Mouse (Mus musculus): ENCODE results near the gene Gm11549. TPM values are rescaled to one million over a fixed set of nuclear protein-coding genes. Genes with fewer than 3 reads are reported as not detected.

Gene Gm11549
- polyA plus RNA-seq, 1 experiment from 2014 or later: 0.17 TPM

DNA sequence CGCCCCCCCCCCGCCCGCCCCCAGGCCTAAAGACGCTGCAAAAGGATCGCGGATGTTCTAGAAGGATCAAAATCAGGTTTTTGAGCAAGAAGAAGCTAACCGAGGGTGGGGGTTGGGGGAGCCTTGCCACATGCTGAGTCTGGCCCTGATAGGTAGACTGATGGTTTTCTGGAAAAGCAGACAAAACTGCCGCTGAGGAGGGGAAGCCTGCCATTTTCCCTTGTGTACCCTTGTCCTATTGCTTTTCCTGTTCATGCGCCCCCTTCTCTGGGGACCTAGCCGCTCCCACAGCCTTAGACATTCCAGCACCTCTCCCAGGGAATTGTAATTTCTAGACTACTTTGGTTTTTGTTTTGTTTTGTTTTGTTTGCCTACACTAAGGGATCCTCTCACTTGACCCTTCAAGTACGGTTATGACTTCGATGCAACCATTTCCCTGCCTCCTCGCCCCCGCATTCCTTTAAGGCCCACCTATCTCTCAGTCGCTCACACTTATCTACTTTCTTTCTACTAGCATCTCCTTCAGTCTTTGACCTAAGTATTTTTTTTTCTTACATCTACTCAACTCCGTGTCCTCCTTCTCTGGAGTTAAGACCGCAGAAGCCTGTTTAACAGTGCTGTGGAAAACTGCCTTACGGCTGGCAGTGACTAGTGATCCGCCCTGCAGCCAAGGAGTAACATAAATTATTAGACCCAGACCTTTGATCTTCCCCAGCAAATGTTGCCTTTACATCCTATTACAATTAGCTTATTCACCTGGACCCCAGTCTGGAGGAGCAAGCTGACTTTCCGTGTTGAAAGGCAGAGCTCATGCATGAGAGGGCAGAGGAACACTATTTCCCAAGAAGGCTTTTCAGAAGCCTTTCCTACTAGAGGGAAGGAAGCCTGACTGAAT, 45.1 kb downstream of the Gm11549 start:
- no peak for ATAC-seq (ENCODE audit: borderline replicate concordance, extremely low read depth, low FRiP score, low TSS enrichment)
- Histone ChIP-seq H3K4me3 (peak overlapping the region; percentile 82), H3K27me3 (no peaks in the 10 kb centered on the region), H3K9me3 (no peaks in the 10 kb centered on the region), H3K4me1 (peaks cover 19% of the 10 kb centered on the region), H3K27ac (peak overlapping the region; percentile 87), H3K4me2 (peak overlapping the region; percentile 79), H3K9ac (peak overlapping the region; percentile 67), H3K36me3 (no peaks in the 10 kb centered on the region)
- WGBS: 19% methylated on average over 20 of the region's 20 CpGs

DNA sequence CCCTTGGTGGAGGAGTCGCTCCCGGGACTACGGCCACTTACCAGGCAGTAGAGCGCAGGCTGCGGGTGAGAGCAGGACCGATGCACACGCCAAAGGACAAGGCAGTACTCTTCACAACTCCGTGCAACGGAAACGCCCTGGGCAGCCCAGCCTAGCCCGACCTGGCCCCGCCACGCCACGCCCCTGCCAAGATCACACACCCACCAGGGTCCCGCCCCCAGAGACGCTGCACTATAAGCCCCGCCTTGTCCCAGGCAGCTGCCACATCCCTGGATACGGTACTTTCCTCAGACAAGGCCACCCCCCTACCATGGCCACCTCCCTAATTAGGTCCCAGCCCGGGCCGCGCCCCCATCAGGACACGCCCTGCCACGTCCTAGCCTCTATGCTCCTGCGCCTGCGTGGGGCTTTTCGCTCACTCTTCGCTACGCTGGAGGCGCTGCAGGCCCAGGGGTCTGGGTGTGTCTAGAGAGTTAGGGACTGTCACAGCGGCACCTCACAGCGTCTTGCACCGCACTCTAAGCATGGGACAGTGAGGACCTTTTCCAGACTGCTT, 46.0 kb downstream of the Gm11549 start, which contains the start of the genes Anxa5 and 1810062G17Rik:
Gene Anxa5, minus strand, starts transcription at position 363 of the 556 bp plus-strand sequence.
Gene 1810062G17Rik, plus strand, starts transcription at position 406 of the 556 bp plus-strand sequence.
- peak; percentile 99 for ATAC-seq (ENCODE audit: borderline replicate concordance, extremely low read depth, low FRiP score, low TSS enrichment)
- Histone ChIP-seq H3K4me2 (peak within 1 kb of the TSS; percentile 79), H3K4me1 (peaks cover 18% of the 10 kb centered on the region), H3K9me3 (no peaks in the 10 kb centered on the region), H3K36me3 (no peaks in the 10 kb centered on the region), H3K27me3 (no peaks in the 10 kb centered on the region), H3K4me3 (peak within 1 kb of the TSS; percentile 82), H3K9ac (peak within 1 kb of the TSS; percentile 84), H3K27ac (peak within 1 kb of the TSS; percentile 90)
- WGBS: under 1% methylated on average over 32 of the region's 32 CpGs

DNA sequence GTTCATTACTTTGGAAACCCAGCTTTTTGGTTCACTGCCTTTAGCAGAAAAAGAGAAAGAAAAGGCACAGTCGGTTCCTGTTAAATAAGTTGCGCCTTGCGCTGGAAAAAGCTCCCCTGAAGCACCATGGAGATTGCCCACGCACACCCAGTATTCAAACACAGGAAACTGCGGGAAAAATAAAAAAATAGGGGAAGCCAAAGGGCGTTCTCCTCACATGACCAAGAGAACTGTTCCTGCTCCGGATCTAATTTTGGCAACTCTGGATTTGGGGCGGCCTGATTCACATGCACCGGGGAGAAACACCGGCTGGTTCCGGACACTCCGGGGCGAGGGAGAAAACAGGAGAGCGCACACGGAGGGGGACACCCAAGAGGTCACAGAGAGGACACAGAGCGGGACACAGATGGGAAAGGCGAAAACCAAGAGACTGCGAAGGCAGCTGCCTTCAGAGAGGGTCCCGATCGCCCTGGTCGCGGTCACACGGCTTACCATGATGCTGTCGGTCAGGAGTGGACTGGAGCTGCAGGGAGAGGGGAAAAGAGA, 46.6 kb downstream of the Gm11549 start:
- H3K9ac ChIP-seq: peak overlapping the region; percentile 84
- peak overlapping the region; percentile 79 for H3K4me2 ChIP-seq
- H3K27ac ChIP-seq: peak overlapping the region; percentile 90
- no peaks in the 10 kb centered on the region for H3K36me3 ChIP-seq
- peak overlapping the region; percentile 82 for H3K4me3 ChIP-seq
- ATAC-seq (ENCODE audit: borderline replicate concordance, extremely low read depth, low FRiP score, low TSS enrichment): no peak; the same call in 1 of the 2 replicates
- no peaks in the 10 kb centered on the region for H3K9me3 ChIP-seq
- H3K4me1 ChIP-seq: peaks cover 18% of the 10 kb centered on the region
- WGBS: 0% methylated on average over 24 of the region's 24 CpGs
- no peaks in the 10 kb centered on the region for H3K27me3 ChIP-seq

DNA sequence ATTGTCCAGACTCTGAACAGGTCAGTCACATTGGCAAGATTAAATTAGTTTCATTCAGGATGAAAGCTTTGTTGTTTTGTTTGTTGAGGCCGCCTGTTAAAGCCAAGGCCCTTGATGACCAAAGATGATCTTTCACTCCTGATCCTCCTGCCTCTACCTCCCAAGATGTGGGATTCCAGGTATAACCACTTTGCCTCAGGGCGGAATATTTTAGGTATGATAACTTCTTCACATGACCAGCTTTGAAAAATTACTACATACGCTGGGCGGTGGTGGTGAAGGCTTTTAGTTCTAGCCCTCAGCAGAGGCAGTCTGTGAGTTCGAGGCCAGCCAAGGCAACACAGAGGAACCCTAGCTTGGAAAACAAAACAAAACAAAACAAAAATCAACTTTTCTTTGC, 47.2 kb downstream of the Gm11549 start:
- Histone ChIP-seq H3K4me2 (peak overlapping the region; percentile 79), H3K4me3 (peak overlapping the region; percentile 82), H3K27ac (peak overlapping the region; percentile 90), H3K9me3 (no peaks in the 10 kb centered on the region), H3K27me3 (no peaks in the 10 kb centered on the region), H3K4me1 (peaks cover 20% of the 10 kb centered on the region), H3K9ac (peak overlapping the region; percentile 84), H3K36me3 (no peaks in the 10 kb centered on the region)
- no peak for ATAC-seq (ENCODE audit: borderline replicate concordance, extremely low read depth, low FRiP score, low TSS enrichment)
- WGBS: 75% methylated on average over 5 of the region's 5 CpGs

DNA sequence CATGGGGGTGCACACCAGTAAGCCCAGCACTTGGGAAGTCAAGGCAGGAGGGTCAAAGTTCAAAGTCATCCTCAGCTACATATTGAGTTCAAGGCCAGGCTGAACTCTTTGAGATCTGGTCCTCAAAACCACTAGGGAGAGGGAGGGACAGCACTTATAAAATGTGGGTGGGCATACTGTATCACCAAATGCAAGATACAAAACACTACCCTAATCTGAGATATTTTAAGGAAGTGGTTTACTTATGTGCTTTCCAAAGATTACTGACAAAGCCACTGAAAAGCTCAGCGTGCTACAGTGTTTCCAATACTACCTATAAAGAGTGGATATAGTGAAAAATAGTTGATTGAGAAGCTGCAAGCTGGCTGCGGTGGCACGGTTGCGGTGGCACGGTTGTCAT, 48.4 kb downstream of the Gm11549 start:
- H3K4me1 ChIP-seq: peaks cover 21% of the 10 kb centered on the region
- no peak for ATAC-seq (ENCODE audit: borderline replicate concordance, extremely low read depth, low FRiP score, low TSS enrichment)
- WGBS: 91% methylated on average over 5 of the region's 5 CpGs
- H3K9ac ChIP-seq: no peak overlapping the region
- no peaks in the 10 kb centered on the region for H3K9me3 ChIP-seq
- H3K4me2 ChIP-seq: 0 out of 2 replicates have a peak overlapping the region, but pooled peaks have one; percentile 1
- H3K27ac ChIP-seq: no peak overlapping the region
- H3K36me3 ChIP-seq: no peaks in the 10 kb centered on the region
- H3K27me3 ChIP-seq: no peaks in the 10 kb centered on the region
- no peak overlapping the region for H3K4me3 ChIP-seq

DNA sequence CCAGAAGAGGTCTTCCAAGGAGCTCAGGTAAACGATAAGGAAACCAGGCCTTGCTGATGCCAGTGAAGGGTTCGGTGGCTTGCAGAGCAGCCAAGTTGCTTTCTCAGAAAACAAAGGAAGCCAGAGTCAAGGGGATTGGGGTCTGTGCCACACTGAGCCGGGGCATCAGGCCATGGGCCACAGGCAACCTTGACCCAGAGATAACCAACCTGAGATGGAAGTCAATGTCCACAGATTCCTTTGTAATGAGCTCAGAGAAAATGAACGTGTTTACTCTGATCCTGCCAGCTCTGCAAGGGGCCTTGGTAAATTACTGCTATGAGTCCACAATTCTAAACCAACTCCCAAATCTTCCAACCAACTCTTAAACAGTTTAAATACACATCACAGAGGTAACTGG, 49.8 kb downstream of the Gm11549 start:
- no peaks in the 10 kb centered on the region for H3K36me3 ChIP-seq
- no peaks in the 10 kb centered on the region for H3K9me3 ChIP-seq
- 51% methylated on average over 4 of the region's 4 CpGs for WGBS
- no peak overlapping the region for H3K27ac ChIP-seq
- H3K4me3 ChIP-seq: no peak overlapping the region
- no peak overlapping the region for H3K4me2 ChIP-seq
- H3K4me1 ChIP-seq: peaks cover 17% of the 10 kb centered on the region
- ATAC-seq (ENCODE audit: borderline replicate concordance, extremely low read depth, low FRiP score, low TSS enrichment): no peak
- H3K27me3 ChIP-seq: no peaks in the 10 kb centered on the region
- H3K9ac ChIP-seq: no peak overlapping the region

DNA sequence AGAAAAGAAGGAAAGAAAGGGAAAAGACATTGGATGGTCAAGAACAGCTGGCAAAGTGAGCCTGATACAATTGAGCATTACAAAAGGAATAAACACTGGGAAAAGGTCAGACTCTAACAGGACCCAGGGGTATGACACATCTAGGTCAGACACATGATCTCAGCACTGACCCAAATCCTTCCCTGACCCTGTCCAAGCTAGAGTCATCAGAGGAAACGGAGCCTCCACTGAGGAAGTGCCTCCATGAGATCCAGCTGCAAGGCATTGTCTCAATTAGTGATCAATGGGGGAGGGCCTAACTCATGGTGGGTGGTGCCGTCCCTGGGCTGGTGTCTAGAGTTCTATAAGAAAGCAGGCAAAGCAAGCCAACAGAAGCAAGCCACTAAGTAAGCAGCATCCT, 52.7 kb downstream of the Gm11549 start:
- no peak overlapping the region for H3K4me2 ChIP-seq
- no peak overlapping the region for H3K4me3 ChIP-seq
- no peak overlapping the region for H3K27ac ChIP-seq
- 58% methylated on average over 2 of the region's 2 CpGs for WGBS
- no peak for ATAC-seq (ENCODE audit: borderline replicate concordance, extremely low read depth, low FRiP score, low TSS enrichment)
- H3K9me3 ChIP-seq: no peaks in the 10 kb centered on the region
- peaks cover 11% of the 10 kb centered on the region; the same call in 1 of the 2 replicates for H3K4me1 ChIP-seq
- no peak overlapping the region for H3K9ac ChIP-seq
- peaks cover under 1% of the 10 kb centered on the region; the same call in 1 of the 2 replicates for H3K36me3 ChIP-seq
- no peaks in the 10 kb centered on the region for H3K27me3 ChIP-seq

DNA sequence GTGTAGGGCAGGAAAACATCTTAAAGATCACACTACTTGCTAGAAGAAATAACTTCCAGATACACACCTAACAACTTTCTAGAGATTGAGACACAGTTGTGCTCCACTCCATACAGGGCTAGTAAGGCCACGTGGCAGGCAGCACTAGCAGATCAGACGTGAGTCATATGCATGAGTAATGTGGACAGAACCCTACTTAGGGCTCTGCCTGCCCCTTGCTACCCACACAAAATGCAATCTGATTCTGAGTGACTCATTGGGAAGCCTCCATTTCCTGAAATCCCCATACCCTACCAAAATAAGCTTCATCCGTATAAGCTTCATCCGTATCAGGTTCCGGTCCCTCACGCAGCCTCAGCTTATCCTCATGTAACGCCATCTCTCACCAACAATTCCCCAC, 54.0 kb downstream of the Gm11549 start:
- no peak overlapping the region for H3K9ac ChIP-seq
- H3K9me3 ChIP-seq: no peaks in the 10 kb centered on the region
- no peaks in the 10 kb centered on the region for H3K27me3 ChIP-seq
- H3K4me2 ChIP-seq: no peak overlapping the region
- H3K36me3 ChIP-seq: peaks cover 5% of the 10 kb centered on the region; the same call in 1 of the 2 replicates
- ATAC-seq (ENCODE audit: borderline replicate concordance, extremely low read depth, low FRiP score, low TSS enrichment): no peak
- no peak overlapping the region for H3K27ac ChIP-seq
- no peak overlapping the region for H3K4me3 ChIP-seq
- H3K4me1 ChIP-seq: peaks cover 5% of the 10 kb centered on the region; the same call in 1 of the 2 replicates
- WGBS: 83% methylated on average over 7 of the region's 7 CpGs

DNA sequence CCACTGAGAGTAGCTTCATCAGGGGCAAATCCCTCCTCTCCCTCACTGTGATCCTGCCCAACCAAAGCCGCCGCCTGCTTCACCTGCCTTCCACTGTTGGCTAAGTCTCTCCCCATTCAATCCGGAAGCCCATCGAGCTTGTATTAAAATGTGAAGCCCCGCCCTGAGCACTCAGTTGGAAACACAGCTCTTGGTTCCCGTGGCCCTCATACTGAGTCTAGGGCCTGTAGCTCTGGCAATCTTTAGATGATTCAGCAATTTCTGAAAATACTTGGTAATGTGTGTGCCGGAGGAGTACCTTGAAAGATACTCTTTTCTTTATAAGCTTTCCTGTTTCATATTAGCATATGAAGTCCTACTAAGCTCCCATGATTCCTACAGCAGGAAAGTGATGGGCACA, 56.1 kb downstream of the Gm11549 start:
- Histone ChIP-seq H3K9ac (no peak overlapping the region), H3K4me3 (no peak overlapping the region), H3K27ac (no peak overlapping the region), H3K4me1 (0 out of 2 replicates have a peak, but pooled peaks cover 2% of the 10 kb centered on the region), H3K27me3 (no peaks in the 10 kb centered on the region), H3K4me2 (no peak overlapping the region), H3K36me3 (peaks cover 16% of the 10 kb centered on the region; the same call in 1 of the 2 replicates), H3K9me3 (no peaks in the 10 kb centered on the region)
- ATAC-seq (ENCODE audit: borderline replicate concordance, extremely low read depth, low FRiP score, low TSS enrichment): no peak
- 51% methylated on average over 7 of the region's 7 CpGs for WGBS

Measured in lung, embryonic 15.5 days (tissue).